Mouse (Mus musculus): ENCODE measurements at regions not wholly inside any gene's neighbourhood (a gene's known extent, or its start where the extent isn't known, plus 50 kb on each side); places are given as distances from the start of the nearest gene placed in this dataset.

- TF ChIP-seq CTCF (IDR thresholded peaks at IDR 0.05; ENCODE audit: extremely low read depth, insufficient read length, insufficient replicate concordance, low read depth, low read length): no peak
- TF ChIP-seq POLR2A (IDR thresholded peaks at IDR 0.05; ENCODE audit: low read depth, low read length): no peak
These were observed 200.7 kb upstream of the Adgrl2 start for GRCm38 (mm10) chr3:149190856-149191576.
